Mouse (Mus musculus): ENCODE results near the gene Aass. TPM values are rescaled to one million over a fixed set of nuclear protein-coding genes. Genes with fewer than 3 reads are reported as not detected.

Gene Aass
- not detected in 4 replicates for total RNA-seq (2023)

GRCm38 (mm10) chr6:23132573-23133181 is at the start of gene Aass:
Aass (minus strand) TSS chr6:23132986.

Other genes with a start within 250 kb of the Aass start
- not detected in 4 replicates for gene Fezf1, start 115.4 kb upstream of the Aass start, total RNA-seq (2023)

All from B cell, adult 62 days (primary cell).